Mouse (Mus musculus) heart, embryonic 11.5 days (tissue): ENCODE measurements at regions not wholly inside any gene's neighbourhood (a gene's known extent, or its start where the extent isn't known, plus 50 kb on each side); places are given as distances from the start of the nearest gene placed in this dataset.

Source experiments
- ATAC-seq: fragments of 200-750 bp; cut with Nextera tagmentation; replicated peaks from 2 replicates; pipeline ENCODE4 v1.8.0; 2017; ENCODE audit warnings: moderate library complexity; ENCODE audit not compliant: insufficient number of reproducible peaks, low FRiP score, low TSS enrichment
- H3K27ac ChIP-seq: fragments of 300-500 bp; sonication (generic); 2 replicates; pipeline ENCODE4 v1.5.1; 2014; ENCODE audit warnings: mild to moderate bottlenecking, low read depth, low read length
- H3K27me3 ChIP-seq: fragments of 300-500 bp; sonication (generic); 2 replicates; pipeline ENCODE4 v1.6.1; 2014; ENCODE audit warnings: mild to moderate bottlenecking, low read length, mixed read lengths; ENCODE audit not compliant: control insufficient read depth, insufficient read depth
- H3K36me3 ChIP-seq: fragments of 300-500 bp; sonication (generic); 2 replicates; pipeline ENCODE4 v1.6.1; 2014; ENCODE audit warnings: mild to moderate bottlenecking, low read length, moderate library complexity, mixed read lengths; ENCODE audit not compliant: control insufficient read depth, insufficient read depth
- H3K4me1 ChIP-seq: fragments of 300-500 bp; sonication (generic); 2 replicates; pipeline ENCODE4 v1.6.1; 2014; ENCODE audit warnings: low read length; ENCODE audit not compliant: control insufficient read depth, insufficient read depth
- H3K4me2 ChIP-seq: fragments of 300-500 bp; sonication (generic); 2 replicates; pipeline ENCODE4 v1.6.1; 2014; ENCODE audit warnings: mild to moderate bottlenecking, moderate library complexity
- H3K4me3 ChIP-seq: fragments of 300-500 bp; sonication (generic); 2 replicates; pipeline ENCODE4 v1.5.1; 2014; ENCODE audit warnings: low read depth, low read length
- H3K9ac ChIP-seq: fragments of 300-500 bp; sonication (generic); 2 replicates; pipeline ENCODE4 v1.6.1; 2014; ENCODE audit warnings: mild to moderate bottlenecking, low read depth, low read length, moderate library complexity
- H3K9me3 ChIP-seq: fragments of 300-500 bp; sonication (generic); replicated peaks from 2 replicates; pipeline ENCODE4 v1.6.1; 2016; ENCODE audit warnings: low read length; ENCODE audit not compliant: control insufficient read depth
- WGBS: fragments of 180-500 bp; shearing (Covaris S2); extraction: QIAGEN DNeasy Blood & Tissue Kit; methylation state at CpG from one replicate; pipeline ENCODE4 v1.1.7; 2014; ENCODE audit not compliant: insufficient replicate concordance; 5-methylcytosine and 5-hydroxymethylcytosine counted together

- Histone ChIP-seq H3K27ac (no peak overlapping the region), H3K9me3 (no peaks in the 10 kb centered on the region), H3K36me3 (no peaks in the 10 kb centered on the region), H3K9ac (no peak overlapping the region), H3K27me3 (no peaks in the 10 kb centered on the region), H3K4me2 (no peak overlapping the region), H3K4me3 (no peak overlapping the region), H3K4me1 (no peaks in the 10 kb centered on the region)
- WGBS = 79% methylated on average over 9 of the region's 9 CpGs
- ATAC-seq = no peak
These were observed 51.4 kb upstream of the Ptprt start for GRCm38 (mm10) chr2:162712394-162712793.
